Mouse (Mus musculus): ENCODE measurements around the gene Meis1. TPM values are rescaled to one million over a fixed set of nuclear protein-coding genes. Genes with fewer than 3 reads are reported as not detected.

Meis1 gene
- 4.8 and 6.2 TPM in 2 replicates for polyA plus RNA-seq (2012; rRNA removed)
- polyA plus RNA-seq (2014; fragmentation: Nextera tagmentation; extraction: Ambion mirVana): 5.6 and 5.8 TPM in 2 replicates

DNA sequence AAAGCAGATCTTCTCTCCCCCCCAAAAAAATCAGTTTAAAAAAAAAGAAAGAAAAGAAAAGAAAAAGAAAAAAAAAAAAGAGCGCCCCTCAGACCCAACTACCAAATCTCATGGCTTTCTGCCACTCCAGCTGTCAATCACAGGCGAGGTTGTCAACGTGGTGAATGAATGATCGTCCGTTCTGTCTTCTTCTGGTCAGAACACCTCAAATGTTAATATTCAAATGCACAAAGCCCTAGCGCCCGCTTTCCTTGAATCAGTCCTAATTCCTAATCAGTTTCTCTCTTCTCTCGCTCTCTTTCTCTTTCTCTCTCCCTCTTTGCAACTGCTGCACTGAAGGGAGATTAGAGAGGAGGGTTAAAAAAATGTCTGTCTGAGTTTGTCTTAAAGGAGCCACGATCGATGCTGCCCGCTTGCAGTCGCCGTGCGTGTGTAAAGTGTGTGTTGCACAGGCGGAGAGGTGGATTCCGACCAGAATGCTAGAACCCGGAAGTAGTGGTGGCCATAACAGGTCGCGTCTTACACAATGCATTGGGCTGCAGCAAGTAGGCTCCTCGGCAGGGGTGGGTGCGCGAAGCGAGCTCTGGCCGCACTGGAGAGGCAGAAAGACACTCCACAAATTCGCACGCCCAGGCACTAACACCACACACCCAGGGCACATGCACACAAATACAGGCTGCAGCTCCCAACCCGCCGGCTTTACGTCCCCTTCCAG, at the start of gene Meis1:
Meis1 (minus strand) TSS at position 497 of the 715 bp plus-strand sequence.
- Histone ChIP-seq H3K4me1 (replicated peaks; ENCODE audit: control insufficient read depth in 2 of 2, insufficient read depth in 2 of 2, low read length in 1 of 2) (peaks cover 0 to 14% of the 10 kb centered on the region in 2 experiments; a peak in 2 of 4 replicates), H3K9ac (replicated peaks) (peak within 1 kb of the TSS; percentile 55), H3K9me3 (ENCODE audit: control insufficient read depth, low read length) (no peaks in the 10 kb centered on the region), H3K27ac (peak within 1 kb of the TSS; percentile 48), H3K27me3 (ENCODE audit: control insufficient read depth, insufficient read depth, low read length) (peaks cover 63% of the 10 kb centered on the region), H3K4me3 (ENCODE audit: insufficient read depth in 1 of 2, low read depth in 2 of 2, low read length in 2 of 2) (peak within 1 kb of the TSS; percentile 58 to 66), H3K36me3 (replicated peaks; ENCODE audit: control insufficient read depth, insufficient read depth, low read depth) (no peaks in the 10 kb centered on the region), H3K4me2 (ENCODE audit: low read depth) (peak within 1 kb of the TSS; percentile 77)
- WGBS (ENCODE audit: insufficient replicate concordance): under 1% methylated on average over 29 of the region's 29 CpGs
- TF ChIP-seq CTCF (IDR thresholded peaks at IDR 0.05; ENCODE audit: low read depth): no peak
- no peak for TF ChIP-seq EP300 (IDR thresholded peaks at IDR 0.05; ENCODE audit: low read depth)
- ATAC-seq (ENCODE audit: insufficient read depth) (peak; percentile 75), DNase-seq (ENCODE audit: low read depth in 3 of 3, low spot score in 3 of 3) (peak; percentile 40 to 56 (median 55))

DNA sequence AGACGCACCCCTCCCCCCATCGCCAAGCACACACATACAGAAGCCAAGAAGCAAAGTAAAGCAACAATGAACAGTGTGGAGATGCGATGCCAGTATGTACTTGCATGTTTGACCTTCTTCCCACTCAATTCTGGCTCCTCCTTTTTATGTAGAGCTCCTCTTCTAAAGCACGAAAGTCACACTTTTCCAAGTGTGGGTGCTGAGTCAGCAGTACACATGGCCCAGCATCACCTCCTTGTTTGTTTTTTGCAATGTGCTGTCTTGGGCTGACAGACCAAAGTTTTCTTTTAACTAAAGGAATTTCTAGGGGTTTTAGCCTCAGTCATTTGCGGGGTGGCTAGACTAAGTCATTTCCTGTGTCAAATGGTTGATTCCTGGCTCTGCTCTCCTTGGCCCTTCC, 48.5 kb upstream of the Meis1 start:
- TF ChIP-seq EP300 (IDR thresholded peaks at IDR 0.05; ENCODE audit: low read depth) (no peak), CTCF (IDR thresholded peaks at IDR 0.05; ENCODE audit: low read depth) (no peak)
- no peaks in the 10 kb centered on the region for H3K9me3 ChIP-seq (ENCODE audit: control insufficient read depth, low read length)
- H3K9ac ChIP-seq (replicated peaks): no peak overlapping the region
- no peaks in the 10 kb centered on the region for H3K4me1 ChIP-seq (replicated peaks; ENCODE audit: control insufficient read depth in 2 of 2, insufficient read depth in 2 of 2, low read length in 1 of 2)
- no peak overlapping the region for H3K27ac ChIP-seq
- 65% methylated on average over 5 of the region's 5 CpGs for WGBS (ENCODE audit: insufficient replicate concordance)
- DNase-seq (ENCODE audit: low read depth in 3 of 3, low spot score in 3 of 3) (no peak), ATAC-seq (ENCODE audit: insufficient read depth) (no peak)
- no peaks in the 10 kb centered on the region for H3K36me3 ChIP-seq (replicated peaks; ENCODE audit: control insufficient read depth, insufficient read depth, low read depth)
- no peak overlapping the region for H3K4me3 ChIP-seq (ENCODE audit: insufficient read depth in 1 of 2, low read depth in 2 of 2, low read length in 2 of 2)
- no peaks in the 10 kb centered on the region for H3K27me3 ChIP-seq (ENCODE audit: control insufficient read depth, insufficient read depth, low read length)
- H3K4me2 ChIP-seq (ENCODE audit: low read depth): no peak overlapping the region

DNA sequence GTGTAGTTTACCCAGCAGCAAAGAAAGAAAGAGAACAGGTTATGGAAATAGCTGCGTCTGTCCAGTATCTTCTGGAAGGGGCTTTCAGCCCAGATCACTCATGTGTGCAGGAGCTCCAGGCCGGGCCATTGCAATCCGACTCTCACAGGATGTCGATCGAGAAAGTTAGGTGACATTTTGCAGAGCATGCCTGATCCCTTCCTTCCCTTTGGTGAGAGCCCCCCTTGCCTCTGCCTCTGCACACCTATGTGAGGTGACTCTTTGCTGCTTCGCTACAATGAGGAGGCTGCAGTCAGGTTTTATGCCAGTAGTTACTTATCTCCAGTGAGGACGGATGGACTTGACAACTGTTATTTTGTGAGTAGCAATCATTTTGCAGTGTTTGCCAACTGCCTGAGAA, 30.5 kb upstream of the Meis1 start:
- Histone ChIP-seq H3K4me2 (ENCODE audit: low read depth) (no peak overlapping the region), H3K9ac (replicated peaks) (no peak overlapping the region), H3K4me3 (ENCODE audit: insufficient read depth in 1 of 2, low read depth in 2 of 2, low read length in 2 of 2) (no peak overlapping the region), H3K27me3 (ENCODE audit: control insufficient read depth, insufficient read depth, low read length) (no peaks in the 10 kb centered on the region), H3K27ac (no peak overlapping the region), H3K9me3 (ENCODE audit: control insufficient read depth, low read length) (no peaks in the 10 kb centered on the region), H3K36me3 (replicated peaks; ENCODE audit: control insufficient read depth, insufficient read depth, low read depth) (no peaks in the 10 kb centered on the region), H3K4me1 (replicated peaks; ENCODE audit: control insufficient read depth in 2 of 2, insufficient read depth in 2 of 2, low read length in 1 of 2) (no peaks in the 10 kb centered on the region)
- TF ChIP-seq CTCF (IDR thresholded peaks at IDR 0.05; ENCODE audit: low read depth): no peak
- no peak for TF ChIP-seq EP300 (IDR thresholded peaks at IDR 0.05; ENCODE audit: low read depth)
- WGBS (ENCODE audit: insufficient replicate concordance): 69% methylated on average over 7 of the region's 7 CpGs
- ATAC-seq (ENCODE audit: insufficient read depth): no peak
- no peak for DNase-seq (ENCODE audit: low read depth in 3 of 3, low spot score in 3 of 3)

DNA sequence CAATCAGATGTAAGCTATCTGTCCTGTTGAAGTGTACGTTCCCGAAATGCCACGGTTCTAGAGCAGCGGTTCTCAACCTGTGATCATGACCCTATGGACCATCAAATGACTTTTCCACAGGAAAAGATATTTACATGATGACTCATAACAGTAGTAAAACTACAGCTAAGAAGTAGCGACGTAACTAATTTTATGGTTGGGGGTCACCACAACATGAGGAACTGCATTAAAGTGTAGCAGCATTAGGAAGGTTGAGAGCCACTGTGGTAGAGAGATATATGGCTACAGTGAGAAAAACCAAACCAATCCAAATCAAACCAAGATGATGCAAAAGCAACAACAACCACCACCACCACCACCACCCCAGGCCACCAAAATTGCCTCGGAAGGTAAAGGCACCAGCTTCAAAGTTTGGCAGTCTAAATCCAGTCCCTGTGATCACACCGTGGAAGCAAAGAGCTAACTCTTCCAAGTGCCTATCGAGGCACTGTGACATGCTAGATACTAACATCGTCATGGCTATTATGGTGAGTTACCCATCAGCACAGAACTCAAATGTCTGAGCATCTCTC, 17.9 kb upstream of the Meis1 start:
- H3K27ac ChIP-seq: no peak overlapping the region
- no peaks in the 10 kb centered on the region for H3K27me3 ChIP-seq (ENCODE audit: control insufficient read depth, insufficient read depth, low read length)
- no peak overlapping the region for H3K9ac ChIP-seq (replicated peaks)
- no peaks in the 10 kb centered on the region for H3K36me3 ChIP-seq (replicated peaks; ENCODE audit: control insufficient read depth, insufficient read depth, low read depth)
- no peak for DNase-seq (ENCODE audit: low read depth in 3 of 3, low spot score in 3 of 3)
- no peak overlapping the region for H3K4me3 ChIP-seq (ENCODE audit: insufficient read depth in 1 of 2, low read depth in 2 of 2, low read length in 2 of 2)
- ATAC-seq (ENCODE audit: insufficient read depth): no peak
- no peak overlapping the region for H3K4me2 ChIP-seq (ENCODE audit: low read depth)
- WGBS (ENCODE audit: insufficient replicate concordance): 72% methylated on average over 10 of the region's 10 CpGs
- H3K4me1 ChIP-seq (replicated peaks; ENCODE audit: control insufficient read depth in 2 of 2, insufficient read depth in 2 of 2, low read length in 1 of 2): no peaks in the 10 kb centered on the region
- H3K9me3 ChIP-seq (ENCODE audit: control insufficient read depth, low read length): no peaks in the 10 kb centered on the region
- TF ChIP-seq CTCF (IDR thresholded peaks at IDR 0.05; ENCODE audit: low read depth) (no peak), EP300 (IDR thresholded peaks at IDR 0.05; ENCODE audit: low read depth) (no peak)
